Mouse (Mus musculus) lung, adult 2 months (tissue): ENCODE measurements around the gene Calhm2.

ENCODE experiments used
- CTCF ChIP-seq: fragments of 200-500 bp; IDR thresholded peaks from 2 replicates; pipeline ENCODE4 v1.5.1; 2011; ENCODE audit warnings: mild to moderate bottlenecking, low read length, control low read depth; ENCODE audit not compliant: insufficient read depth
- POLR2A ChIP-seq: fragments of 200-500 bp; IDR thresholded peaks from 2 replicates; pipeline ENCODE4 v1.6.1; 2011; ENCODE audit warnings: low read depth, mild to moderate bottlenecking, control low read depth, low read length, borderline replicate concordance; ENCODE audit errors: extremely low read depth

- TF ChIP-seq CTCF (no peak), POLR2A (no peak)
Measured at GRCm38 (mm10) chr19:47175472-47175871, 37.4 kb upstream of the Calhm2 start.
